Comparison of ENCODE assay signal across 8 mouse cellular contexts in the genomic region with DNA sequence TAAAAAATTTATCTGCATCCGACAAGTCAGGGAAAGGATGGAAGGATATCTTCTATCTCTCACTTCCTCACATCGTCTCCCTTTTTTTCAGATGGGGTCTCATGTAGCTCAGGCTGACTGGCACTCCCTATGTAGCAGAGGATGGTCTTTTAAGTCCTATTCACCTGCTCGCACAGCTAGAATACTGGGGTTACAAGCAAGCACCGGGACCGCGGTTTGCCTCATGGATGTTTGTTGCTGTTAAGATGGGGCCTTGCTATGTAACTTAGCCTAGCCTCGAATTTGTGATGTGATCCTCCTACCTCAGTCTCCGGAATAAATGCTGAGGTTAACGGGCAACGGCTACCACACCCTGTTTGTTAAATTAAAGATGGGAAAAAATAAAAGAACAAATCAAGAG. TPM values are rescaled to one million over a fixed set of nuclear protein-coding genes. Genes with fewer than 3 reads are reported as not detected.
DNase-seq lines count a peak whose midpoint lies in the region; ATAC-seq lines count a peak whose summit lies in the region.

No protein-coding gene starts in this region.

- no peak overlapping the region for H3K27ac ChIP-seq in midbrain, embryonic 14.5 days (replicated peaks; ENCODE audit: low read depth, low read length)

- H3K36me3 ChIP-seq in midbrain, embryonic 14.5 days (ENCODE audit: control insufficient read depth, insufficient read depth, low read length) = peaks cover 29% of the 10 kb centered on the region

- H3K9ac ChIP-seq in midbrain, embryonic 14.5 days (replicated peaks; ENCODE audit: low read length) = peak overlapping the region; percentile 39; the same call in 1 of the 2 replicates

- peak overlapping the region; percentile 88 for H3K4me2 ChIP-seq in midbrain, embryonic 14.5 days (ENCODE audit: low read length)

- peak overlapping the region; percentile 95 for H3K4me3 ChIP-seq in midbrain, embryonic 14.5 days (replicated peaks; ENCODE audit: low read depth, low read length)

- WGBS in midbrain, embryonic 14.5 days = 19% methylated on average over 10 of the region's 10 CpGs

- H3K4me1 ChIP-seq in midbrain, embryonic 14.5 days (ENCODE audit: control insufficient read depth, insufficient read depth, low read length) = peaks cover 9% of the 10 kb centered on the region; the same call in 1 of the 2 replicates

- ATAC-seq in inflammation-experienced regulatory T-cells, adult 6 months = peak; percentile 2
- 0 out of 2 replicates have a peak, but pooled peaks have one; percentile 21 for ATAC-seq in midbrain, embryonic 14.5 days (ENCODE audit: low FRiP score, low TSS enrichment)

- intact Hi-C loops in gastrocnemius, postnatal 36 days (cut with DNase I) = no loop called here

- no peaks in the 10 kb centered on the region for H3K9me3 ChIP-seq in midbrain, embryonic 14.5 days (ENCODE audit: control insufficient read depth, low read length)

- no peaks in the 10 kb centered on the region for H3K27me3 ChIP-seq in midbrain, embryonic 14.5 days (ENCODE audit: control insufficient read depth, insufficient read depth, low read length)

- DNase-seq in cerebellum, adult 11 months = peak; percentile 13
- DNase-seq in cerebellum, adult 8-10 months = no peak
- peak; percentile 26 for DNase-seq in thymus, postnatal 14 days
- DNase-seq in thymus, postnatal 36 days = no peak
- DNase-seq in midbrain, embryonic 14.5 days = no peak
- no peak for DNase-seq in left cerebral cortex, adult 9 months (ENCODE audit: low spot score in 2 of 2)
- DNase-seq in gastrocnemius, postnatal 36 days = no peak

RNA-seq across cellular contexts. Expression of gene Iqcg, which starts 0.4 kb away (rescaled TPM):
- polyA plus RNA-seq in inflammation-experienced regulatory T-cells, adult 6 months (2017; shearing (Covaris generic)) = 1 to 10 TPM in 2 of 3 experiments, under 1 TPM in 1; 0.86 to 2.4 (median 1.4) TPM
- polyA plus RNA-seq in midbrain, embryonic 14.5 days (2014; fragmentation: Nextera tagmentation; extraction: Ambion mirVana) = 4.7 and 6.2 TPM in 2 replicates
- 1 to 10 TPM; 3.9 TPM for total RNA-seq in gastrocnemius, postnatal 36 days (2021)

RNA-seq across cellular contexts. Expression of gene Rpl35a, which starts 0.6 kb away (rescaled TPM):
- 1,000 to 10,000 TPM; 1,095 to 1,593 (median 1,512) TPM for polyA plus RNA-seq in inflammation-experienced regulatory T-cells, adult 6 months (2017; shearing (Covaris generic))
- polyA plus RNA-seq in midbrain, embryonic 14.5 days (2014; fragmentation: Nextera tagmentation; extraction: Ambion mirVana) = 477 and 558 TPM in 2 replicates
- total RNA-seq in gastrocnemius, postnatal 36 days (2021) = 100 to 1,000 TPM; 193 to 237 TPM

RNA-seq across cellular contexts. Expression of gene Lmln, which starts 6.7 kb away (rescaled TPM):
- under 1 TPM; 0.12 to 0.57 (median 0.24) TPM for polyA plus RNA-seq in inflammation-experienced regulatory T-cells, adult 6 months (2017; shearing (Covaris generic))
- 2.9 and 3.2 TPM in 2 replicates for polyA plus RNA-seq in midbrain, embryonic 14.5 days (2014; fragmentation: Nextera tagmentation; extraction: Ambion mirVana)
- total RNA-seq in gastrocnemius, postnatal 36 days (2021) = 1 to 10 TPM; 1.2 to 1.5 TPM

Comparison
In these comparisons a context has a peak if more than half of its experiments do, and no peak if none do; other contexts are left out.
1. DNase-seq: peak in cerebellum, adult 11 months (single experiment) and thymus, postnatal 14 days (single experiment); none in cerebellum, adult 8-10 months (single experiment), thymus, postnatal 36 days (0 of 2), midbrain, embryonic 14.5 days (single experiment), left cerebral cortex, adult 9 months (0 of 2) and gastrocnemius, postnatal 36 days (0 of 2).